Mouse (Mus musculus) CH12.LX (cell line): ENCODE measurements around the gene Ypel1. TPM values are rescaled to one million over a fixed set of nuclear protein-coding genes. Genes with fewer than 3 reads are reported as not detected.
A peak's percentile ranks its signal among the peaks of the same experiment; 100 is the strongest.

ENCODE experiments used
- DNase-seq: peaks from one replicate; pipeline ENCODE4 v3.0.0-alpha.2; 2013; ENCODE audit errors: extremely low read depth
- H3K27ac ChIP-seq: 2 replicates; pipeline ENCODE4 v1.5.1; 2012; ENCODE audit warnings: low read depth, mild to moderate bottlenecking, control low read depth, moderate library complexity; ENCODE audit not compliant: insufficient read depth
- H3K27me3 ChIP-seq: replicated peaks from 2 replicates; pipeline ENCODE3; 2012; ENCODE audit warnings: inconsistent platforms
- H3K36me3 ChIP-seq, 2 experiments: replicated peaks in 1 of 2; 2 replicates each; pipeline versions ENCODE3 to v1.6.1; 2012; ENCODE audit warnings: inconsistent platforms in 1 of 2, low read length in 1 of 2, mild to moderate bottlenecking in 1 of 2, mixed read lengths in 1 of 2, moderate library complexity in 1 of 2; ENCODE audit not compliant: control insufficient read depth in 1 of 2, insufficient read depth in 1 of 2
- H3K4me1 ChIP-seq, 2 experiments: 2 replicates each; pipeline ENCODE4 v1.6.1; 2012; ENCODE audit warnings: inconsistent platforms in 1 of 2, moderate library complexity in 1 of 2; ENCODE audit not compliant: insufficient read depth in 2 of 2, control insufficient read depth in 1 of 2
- H3K4me2 ChIP-seq: 2 replicates; pipeline ENCODE4 v1.6.1; 2012; ENCODE audit warnings: low read depth, mild to moderate bottlenecking, control low read depth; ENCODE audit not compliant: poor library complexity, insufficient read depth, severe bottlenecking
- H3K4me3 ChIP-seq, 3 experiments: fragments of 150-350 bp in 1 of 3; sonication (generic) in 1 of 3; replicated peaks in 1 of 3; 2 replicates each; pipeline versions ENCODE3 to v1.5.1; 2011 to 2012; ENCODE audit warnings: low read depth in 2 of 3, low read length in 2 of 3, mild to moderate bottlenecking in 2 of 3, moderate library complexity in 2 of 3, control low read depth in 1 of 3, improper control_type of control experiment in 1 of 3, inconsistent platforms in 1 of 3, mixed read lengths in 1 of 3; ENCODE audit not compliant: poor library complexity in 1 of 3
- H3K79me2 ChIP-seq: replicated peaks from 2 replicates; pipeline ENCODE4 v1.6.1; 2012; ENCODE audit warnings: mild to moderate bottlenecking, moderate library complexity; ENCODE audit not compliant: control insufficient read depth, poor library complexity, insufficient read depth, severe bottlenecking; ENCODE audit errors: extremely low read depth
- H3K9ac ChIP-seq: 2 replicates; pipeline ENCODE4 v1.6.1; 2012; ENCODE audit warnings: low read depth, mild to moderate bottlenecking, control low read depth, moderate library complexity; ENCODE audit not compliant: insufficient read depth
- H3K9me3 ChIP-seq: replicated peaks from 2 replicates; pipeline ENCODE3; 2012; ENCODE audit warnings: low read length, inconsistent platforms, mixed read lengths
- BHLHE40 ChIP-seq: IDR thresholded peaks from 2 replicates; pipeline ENCODE4 v1.6.1; 2011; ENCODE audit warnings: mild to moderate bottlenecking, low read depth, low read length, improper control_type of control experiment
- CHD1 ChIP-seq: IDR thresholded peaks from 2 replicates; pipeline ENCODE4 v1.6.1; 2012; ENCODE audit warnings: low read depth, low read length, improper control_type of control experiment, inconsistent platforms
- CHD2 ChIP-seq: IDR thresholded peaks from 2 replicates; pipeline ENCODE4 v1.6.1; 2011; ENCODE audit warnings: low read length, improper control_type of control experiment
- CTCF ChIP-seq, 2 experiments: IDR thresholded peaks in 1 of 2; conservative IDR thresholded peaks in 1 of 2; 2 replicates each; pipeline ENCODE4 v1.5.1; 2011 to 2012; ENCODE audit warnings: low read depth in 2 of 2, low read length in 2 of 2, improper control_type of control experiment in 1 of 2, inconsistent platforms in 1 of 2, mild to moderate bottlenecking in 1 of 2, moderate library complexity in 1 of 2
- E2F4 ChIP-seq: IDR thresholded peaks from 2 replicates; pipeline ENCODE4 v1.6.1; 2011; ENCODE audit warnings: low read depth, low read length, improper control_type of control experiment; ENCODE audit not compliant: insufficient replicate concordance
- ELF1 ChIP-seq: IDR thresholded peaks from 2 replicates; pipeline ENCODE4 v1.6.1; 2014; ENCODE audit warnings: low read depth, mild to moderate bottlenecking, inconsistent platforms, low read length, improper control_type of control experiment
- EP300 ChIP-seq: IDR thresholded peaks from 2 replicates; pipeline ENCODE4 v1.6.1; 2011; ENCODE audit warnings: low read length, improper control_type of control experiment
- ETS1 ChIP-seq: conservative IDR thresholded peaks from 2 replicates; pipeline ENCODE4 v1.6.1; 2012; ENCODE audit warnings: low read depth, mild to moderate bottlenecking, inconsistent platforms, low read length, improper control_type of control experiment, moderate library complexity
- GABPA ChIP-seq: IDR thresholded peaks from 2 replicates; pipeline ENCODE4 v1.6.1; 2012; ENCODE audit warnings: low read depth, low read length, improper control_type of control experiment, inconsistent platforms; ENCODE audit not compliant: insufficient replicate concordance
- HCFC1 ChIP-seq: IDR thresholded peaks from 2 replicates; pipeline ENCODE4 v1.6.1; 2012; ENCODE audit warnings: low read depth, mild to moderate bottlenecking, inconsistent platforms, low read length, improper control_type of control experiment
- IRF4 ChIP-seq: IDR thresholded peaks from 2 replicates; pipeline ENCODE4 v1.6.1; 2014; ENCODE audit warnings: low read depth, mild to moderate bottlenecking, inconsistent platforms, low read length, improper control_type of control experiment
- JUN ChIP-seq: IDR thresholded peaks from 2 replicates; pipeline ENCODE4 v1.6.1; 2011; ENCODE audit warnings: low read depth, mild to moderate bottlenecking, low read length, improper control_type of control experiment, moderate library complexity; ENCODE audit not compliant: insufficient read depth
- JUND ChIP-seq: conservative IDR thresholded peaks from 2 replicates; pipeline ENCODE4 v1.6.1; 2011; ENCODE audit warnings: low read depth, low read length, improper control_type of control experiment
- KAT2A ChIP-seq: IDR thresholded peaks from 2 replicates; pipeline ENCODE4 v1.6.1; 2012; ENCODE audit warnings: low read length, improper control_type of control experiment, inconsistent platforms; ENCODE audit not compliant: insufficient replicate concordance
- MAFK ChIP-seq: IDR thresholded peaks from 2 replicates; pipeline ENCODE4 v1.6.1; 2011; ENCODE audit warnings: low read length, improper control_type of control experiment; ENCODE audit not compliant: insufficient replicate concordance
- MAX ChIP-seq: IDR thresholded peaks from 2 replicates; pipeline ENCODE4 v1.6.1; 2011; ENCODE audit warnings: low read length, improper control_type of control experiment
- MAZ ChIP-seq: IDR thresholded peaks from 2 replicates; pipeline ENCODE4 v1.6.1; 2012; ENCODE audit warnings: low read depth, mild to moderate bottlenecking, inconsistent platforms, low read length, improper control_type of control experiment, moderate library complexity
- MEF2A ChIP-seq: IDR thresholded peaks from 2 replicates; pipeline ENCODE4 v1.6.1; 2014; ENCODE audit warnings: low read depth, mild to moderate bottlenecking, inconsistent platforms, low read length, improper control_type of control experiment, borderline replicate concordance
- MXI1 ChIP-seq: IDR thresholded peaks from 2 replicates; pipeline ENCODE4 v1.6.1; 2011; ENCODE audit warnings: mild to moderate bottlenecking, low read depth, low read length, improper control_type of control experiment
- MYC ChIP-seq: IDR thresholded peaks from 2 replicates; pipeline ENCODE4 v1.6.1; 2011; ENCODE audit warnings: low read depth, mild to moderate bottlenecking, improper control_type of control experiment, low read length
- NELFE ChIP-seq: IDR thresholded peaks from 2 replicates; pipeline ENCODE4 v1.6.1; 2011; ENCODE audit warnings: low read depth, low read length, improper control_type of control experiment
- NRF1 ChIP-seq: IDR thresholded peaks from 2 replicates; pipeline ENCODE4 v1.6.1; 2014; ENCODE audit warnings: low read depth, mild to moderate bottlenecking, inconsistent platforms, low read length, improper control_type of control experiment, moderate library complexity
- PAX5 ChIP-seq: IDR thresholded peaks from 2 replicates; pipeline ENCODE4 v1.6.1; 2012; ENCODE audit warnings: low read length, inconsistent platforms, mixed read lengths
- POLR2A ChIP-seq: IDR thresholded peaks from 2 replicates; pipeline ENCODE4 v1.6.1; 2011; ENCODE audit warnings: low read depth, mild to moderate bottlenecking, improper control_type of control experiment, low read length
- POLR2AphosphoS2 ChIP-seq: IDR thresholded peaks from 2 replicates; pipeline ENCODE4 v1.6.1; 2011; ENCODE audit warnings: low read depth, low read length, improper control_type of control experiment
- RAD21 ChIP-seq: IDR thresholded peaks from 2 replicates; pipeline ENCODE4 v1.6.1; 2011; ENCODE audit warnings: low read depth, mild to moderate bottlenecking, low read length, improper control_type of control experiment, moderate library complexity
- RCOR1 ChIP-seq: conservative IDR thresholded peaks from 2 replicates; pipeline ENCODE4 v1.6.1; 2012; ENCODE audit warnings: low read depth, mild to moderate bottlenecking, inconsistent platforms, low read length, improper control_type of control experiment
- SIN3A ChIP-seq: IDR thresholded peaks from 2 replicates; pipeline ENCODE4 v1.6.1; 2012; ENCODE audit warnings: low read length, improper control_type of control experiment, inconsistent platforms
- SMC3 ChIP-seq: IDR thresholded peaks from 2 replicates; pipeline ENCODE4 v1.6.1; 2011; ENCODE audit warnings: low read depth, low read length, improper control_type of control experiment
- TBP ChIP-seq: conservative IDR thresholded peaks from 2 replicates; pipeline ENCODE4 v1.6.1; 2011; ENCODE audit warnings: low read depth, low read length, improper control_type of control experiment
- TCF12 ChIP-seq: IDR thresholded peaks from 2 replicates; pipeline ENCODE4 v1.6.1; 2014; ENCODE audit warnings: low read depth, mild to moderate bottlenecking, inconsistent platforms, low read length, improper control_type of control experiment
- UBTF ChIP-seq: IDR thresholded peaks from 2 replicates; pipeline ENCODE4 v1.6.1; 2012; ENCODE audit warnings: low read depth, mild to moderate bottlenecking, inconsistent platforms, low read length, improper control_type of control experiment, moderate library complexity
- USF1 ChIP-seq: IDR thresholded peaks from 2 replicates; pipeline ENCODE4 v1.6.1; 2014; ENCODE audit warnings: low read depth, mild to moderate bottlenecking, inconsistent platforms, low read length, improper control_type of control experiment
- USF2 ChIP-seq: conservative IDR thresholded peaks from 2 replicates; pipeline ENCODE4 v1.6.1; 2011; ENCODE audit warnings: low read depth, low read length, improper control_type of control experiment
- ZC3H11A ChIP-seq: IDR thresholded peaks from 2 replicates; pipeline ENCODE4 v1.6.1; 2012; ENCODE audit warnings: low read depth, mild to moderate bottlenecking, inconsistent platforms, low read length, improper control_type of control experiment
- ZKSCAN1 ChIP-seq: IDR thresholded peaks from 2 replicates; pipeline ENCODE4 v1.6.1; 2012; ENCODE audit warnings: low read depth, inconsistent platforms, low read length, improper control_type of control experiment, borderline replicate concordance
- ZMIZ1 ChIP-seq: IDR thresholded peaks from 2 replicates; pipeline ENCODE4 v1.6.1; 2012; ENCODE audit warnings: low read depth, mild to moderate bottlenecking, inconsistent platforms, low read length, improper control_type of control experiment
- ZNF384 ChIP-seq: IDR thresholded peaks from 2 replicates; pipeline ENCODE4 v1.6.1; 2012; ENCODE audit warnings: low read depth, low read length, improper control_type of control experiment, inconsistent platforms
- dilution Hi-C: fragments of 300-500 bp; cut with MboI; formaldehyde crosslinking; loops from 2 replicates; pipeline ENCODE4 v1.14.3; 2020; ENCODE audit warnings: low sequenced_read_pairs; ENCODE audit not compliant: extremely low pct_unique_long_range_greater_than_20kb, extremely low pct_ligation_motif_present
- in situ Hi-C: fragments of 300-500 bp; cut with MboI; formaldehyde crosslinking; loops from 3 replicates; pipeline ENCODE4 v1.14.3; 2019; ENCODE audit warnings: low sequenced_read_pairs, low pct_ligation_motif_present, low pct_unique_long_range_greater_than_20kb, mixed read lengths
- polyA plus RNA-seq: library from polyadenylated mRNA; unstranded; fragments of >175 nt; gene quantifications from 2 replicates; pipeline ENCODE4 v1.2.1, GENCODE M21; 2012; ENCODE audit warnings: low read depth; ENCODE audit not compliant: insufficient read length
- total RNA-seq, 2 experiments: library from RNA; depleted of rRNA; stranded (reverse); fragments of 300-350 nt in 1 of 2; fragments of >200 nt in 1 of 2; gene quantifications; 2 replicates each; pipeline ENCODE4 v1.2.3; 2012 to 2014

Gene Ypel1
- total and polyA plus RNA-seq, 3 experiments: 0.21 to 1.5 (median 0.83) TPM

- peaks cover 35 to 65% of the 10 kb centered on the region in 2 experiments for H3K36me3 ChIP-seq
- DNase-seq: peak; percentile 92
- H3K4me2 ChIP-seq: peak within 1 kb of the TSS; percentile 85
- in situ Hi-C loops (no loop called here), dilution Hi-C loops (no loop called here)
- TF ChIP-seq PAX5: no peak
- peak; percentile 91 for TF ChIP-seq POLR2AphosphoS2
- TF ChIP-seq NELFE: peak; percentile 93
- TF ChIP-seq HCFC1: peak; percentile 99
- peak; percentile 97 for TF ChIP-seq KAT2A
- TF ChIP-seq MXI1: peak; percentile 65
- peak; percentile 89 for TF ChIP-seq TCF12
- no peak for TF ChIP-seq USF2
- no peak for TF ChIP-seq JUN
- no peak for TF ChIP-seq ZKSCAN1
- no peak; the same call in 1 of the 2 replicates for TF ChIP-seq JUND
- no peak for TF ChIP-seq MAFK
- TF ChIP-seq ETS1: no peak
- peak; percentile 67 for TF ChIP-seq CHD2
- no peak for TF ChIP-seq RAD21
- peak; percentile 97 for TF ChIP-seq ELF1
- TF ChIP-seq IRF4: peak; percentile 63
- no peak for TF ChIP-seq RCOR1
- TF ChIP-seq SIN3A: peak; percentile 94
- no peak for TF ChIP-seq ZC3H11A
- TF ChIP-seq MEF2A: peak; percentile 59; the same call in 1 of the 2 replicates
- TF ChIP-seq CHD1: no peak
- no peak for TF ChIP-seq CTCF (conservative IDR thresholded peaks at IDR 0.05 in 1 of 2, IDR thresholded peaks at IDR 0.05 in 1 of 2; ENCODE audit: low read depth in 2 of 2, low read length in 2 of 2)
- TF ChIP-seq MYC: peak; percentile 90
- TF ChIP-seq POLR2A: peak; percentile 95
- TF ChIP-seq MAX: peak; percentile 82
- peak; percentile 49 for TF ChIP-seq NRF1
- no peak for TF ChIP-seq UBTF
- TF ChIP-seq USF1: no peak
- peak; percentile 71; the same call in 1 of the 2 replicates for TF ChIP-seq GABPA
- no peak for TF ChIP-seq SMC3
- TF ChIP-seq E2F4: peak; percentile 67; the same call in 1 of the 2 replicates
- peak; percentile 80 for TF ChIP-seq TBP
- peak; percentile 86 for TF ChIP-seq ZMIZ1
- peak; percentile 62 for TF ChIP-seq ZNF384
- TF ChIP-seq MAZ: 0 out of 2 replicates have a peak, but pooled peaks have one; percentile 32
- 0 out of 2 replicates have a peak, but pooled peaks have one; percentile 11 for TF ChIP-seq EP300
- 0 out of 2 replicates have a peak, but pooled peaks have one; percentile 5 for TF ChIP-seq BHLHE40
- no peaks in the 10 kb centered on the region for H3K27me3 ChIP-seq
- peaks cover 5 to 21% of the 10 kb centered on the region in 2 experiments for H3K4me1 ChIP-seq
- peak within 1 kb of the TSS; percentile 73 to 86 (median 74) for H3K4me3 ChIP-seq
- H3K27ac ChIP-seq: peak within 1 kb of the TSS; percentile 53
- H3K79me2 ChIP-seq: peaks cover 24% of the 10 kb centered on the region
- H3K9me3 ChIP-seq: no peaks in the 10 kb centered on the region
- peak within 1 kb of the TSS; percentile 46 for H3K9ac ChIP-seq
Observed at GRCm38 (mm10) chr16:17110771-17111743, 41.6 kb downstream of the Ypel1 start, which contains the start of gene Ppil2. TSS of gene Ppil2 (minus strand) at chr16:17111257.
